In genomic region chr19:6904846-6905245, GRCm38 (mm10) we compare ENCODE assay signal across 9 mouse cellular contexts. TPM values are rescaled to one million over a fixed set of nuclear protein-coding genes. Genes with fewer than 3 reads are reported as not detected.
"Had no signal": no experiment of that assay in that cellular context is flagged by ENCODE, and none has a peak within 500 bp of the region (broad histone marks: within the 10 kb centered on the region; RNA-seq: fewer than 3 reads in every experiment).

No protein-coding gene starts in this region.

- H3K4me3 ChIP-seq: hindbrain, embryonic 15.5 days; limb, embryonic 13.5 days; liver, embryonic 13.5 days; midbrain, embryonic 13.5 days had no signal

- ATAC-seq: midbrain, embryonic 13.5 days had no signal

- DNase-seq: left cerebral cortex, postnatal 4 days; liver, embryonic 13.5 days; lung, adult 18-20 months; right cerebral cortex, postnatal 25 days; thymus, postnatal 36 days had no signal

- H3K27me3 ChIP-seq: hindbrain, embryonic 15.5 days; limb, embryonic 13.5 days; liver, embryonic 13.5 days; midbrain, embryonic 13.5 days had no signal

- H3K9ac ChIP-seq: hindbrain, embryonic 15.5 days; limb, embryonic 13.5 days; liver, embryonic 13.5 days; midbrain, embryonic 13.5 days had no signal

- H3K9me3 ChIP-seq: hindbrain, embryonic 15.5 days; liver, embryonic 13.5 days; midbrain, embryonic 13.5 days had no signal

- H3K27ac ChIP-seq: hindbrain, embryonic 15.5 days; limb, embryonic 13.5 days; liver, embryonic 13.5 days; midbrain, embryonic 13.5 days had no signal

- H3K4me2 ChIP-seq: hindbrain, embryonic 15.5 days; limb, embryonic 13.5 days; liver, embryonic 13.5 days; midbrain, embryonic 13.5 days had no signal

RNA-seq across cellular contexts. Expression of gene Catsperz, which starts 20.3 kb away (rescaled TPM):
- polyA plus RNA-seq: small intestine, adult 2 months had no signal

RNA-seq across cellular contexts. Expression of gene Kcnk4, which starts 29.5 kb away (rescaled TPM):
- polyA plus RNA-seq: liver, embryonic 13.5 days; small intestine, adult 2 months had no signal
